Comparison of ENCODE assay signal across 31 mouse cellular contexts in genomic region chr6:99784285-99784684, GRCm38 (mm10). TPM values are rescaled to one million over a fixed set of nuclear protein-coding genes. Genes with fewer than 3 reads are reported as not detected.
DNase-seq lines count a peak whose midpoint lies in the region; ATAC-seq and TF ChIP-seq lines count a peak whose summit lies in the region.
"Had no signal": no experiment of that assay in that cellular context is flagged by ENCODE, and none has a peak within 500 bp of the region (broad histone marks: within the 10 kb centered on the region; RNA-seq: fewer than 3 reads in every experiment).

No protein-coding gene starts in this region.

- peaks cover 3% of the 10 kb centered on the region; the same call in 1 of the 2 replicates for H3K4me1 ChIP-seq in neural tube, embryonic 15.5 days
- H3K4me1 ChIP-seq in forebrain, embryonic 12.5 days = peaks cover 8% of the 10 kb centered on the region; the same call in 1 of the 2 replicates
- H3K4me1 ChIP-seq in stomach, postnatal 0 days (replicated peaks; ENCODE audit: control insufficient read depth, insufficient read depth) = no peaks in the 10 kb centered on the region
- H3K4me1 ChIP-seq: embryonic facial prominence, embryonic 12.5 days; kidney, embryonic 15.5 days; liver, embryonic 13.5 days; midbrain, embryonic 12.5 days; neural tube, embryonic 12.5 days had no signal

- H3K4me2 ChIP-seq in neural tube, embryonic 15.5 days = no peak overlapping the region
- H3K4me2 ChIP-seq in forebrain, embryonic 12.5 days = no peak overlapping the region
- no peak overlapping the region for H3K4me2 ChIP-seq in stomach, postnatal 0 days (replicated peaks; ENCODE audit: low read depth)
- H3K4me2 ChIP-seq: embryonic facial prominence, embryonic 12.5 days; kidney, embryonic 15.5 days; limb, embryonic 13.5 days; liver, embryonic 13.5 days; midbrain, embryonic 12.5 days; neural tube, embryonic 12.5 days had no signal

- 0 out of 2 replicates have a peak, but pooled peaks cover 9% of the 10 kb centered on the region for H3K27me3 ChIP-seq in neural tube, embryonic 15.5 days (replicated peaks)
- H3K27me3 ChIP-seq in forebrain, embryonic 12.5 days = no peaks in the 10 kb centered on the region
- H3K27me3 ChIP-seq in stomach, postnatal 0 days (ENCODE audit: control insufficient read depth, insufficient read depth, low read length) = no peaks in the 10 kb centered on the region
- H3K27me3 ChIP-seq: kidney, embryonic 15.5 days; liver, embryonic 13.5 days had no signal

- DNase-seq in heart, adult 11 months = peak; percentile 55
- DNase-seq in heart, postnatal 4 days = no peak
- DNase-seq in neural tube, embryonic 10.5 days (ENCODE audit: extremely low spot score, low spot score) = no peak
- no peak for DNase-seq in stomach, postnatal 0 days (ENCODE audit: low spot score)
- DNase-seq in embryo, embryonic 10.5 days (ENCODE audit: low spot score) = no peak
- DNase-seq: adrenal gland, postnatal 14 days; cerebellum, adult 11-12 months; cerebellum, postnatal 10 days; kidney, postnatal 4 days; liver, embryonic 13.5 days; lung, adult 2 months; lung, postnatal 14 days; right cerebral cortex, postnatal 25 days; thymus, postnatal 25 days had no signal

- H3K9me3 ChIP-seq in neural tube, embryonic 15.5 days (replicated peaks) = no peaks in the 10 kb centered on the region
- H3K9me3 ChIP-seq in forebrain, embryonic 12.5 days = no peaks in the 10 kb centered on the region
- H3K9me3 ChIP-seq in stomach, postnatal 0 days (ENCODE audit: control insufficient read depth, low read length) = 0 out of 2 replicates have a peak, but pooled peaks cover 2% of the 10 kb centered on the region
- H3K9me3 ChIP-seq: embryonic facial prominence, embryonic 12.5 days; heart, embryonic 10.5 days; kidney, embryonic 15.5 days; limb, embryonic 13.5 days; liver, embryonic 13.5 days; midbrain, embryonic 12.5 days; neural tube, embryonic 12.5 days had no signal

- no peaks in the 10 kb centered on the region for H3K79me2 ChIP-seq in macrophage (ENCODE audit: inconsistent target)

- H3K4me3 ChIP-seq in neural tube, embryonic 15.5 days (replicated peaks) = no peak overlapping the region
- no peak overlapping the region for H3K4me3 ChIP-seq in forebrain, embryonic 12.5 days (replicated peaks)
- H3K4me3 ChIP-seq in macrophage (ENCODE audit: inconsistent target) = no peak overlapping the region
- H3K4me3 ChIP-seq in stomach, postnatal 0 days (ENCODE audit: low read depth, low read length) = no peak overlapping the region
- H3K4me3 ChIP-seq: embryonic facial prominence, embryonic 12.5 days; heart, embryonic 10.5 days; kidney, embryonic 15.5 days; limb, embryonic 13.5 days; liver, embryonic 13.5 days; midbrain, embryonic 12.5 days; neural tube, embryonic 12.5 days had no signal

- no peak overlapping the region for H3K27ac ChIP-seq in neural tube, embryonic 15.5 days (replicated peaks)
- H3K27ac ChIP-seq in forebrain, embryonic 12.5 days = 0 out of 2 replicates have a peak overlapping the region, but pooled peaks have one; percentile 1
- H3K27ac ChIP-seq in macrophage = peak overlapping the region; percentile 36
- H3K27ac ChIP-seq in stomach, postnatal 0 days (replicated peaks) = no peak overlapping the region
- H3K27ac ChIP-seq: embryonic facial prominence, embryonic 12.5 days; heart, embryonic 10.5 days; hindbrain, postnatal 0 days; kidney, embryonic 15.5 days; limb, embryonic 13.5 days; liver, embryonic 13.5 days; midbrain, embryonic 12.5 days; neural tube, embryonic 12.5 days had no signal

- TF ChIP-seq EP300 in stomach, postnatal 0 days (optimal IDR thresholded peaks at IDR 0.05) = no peak

- H3K9ac ChIP-seq in neural tube, embryonic 15.5 days (replicated peaks) = 0 out of 2 replicates have a peak overlapping the region, but pooled peaks have one; percentile 3
- no peak overlapping the region for H3K9ac ChIP-seq in forebrain, embryonic 12.5 days
- H3K9ac ChIP-seq in stomach, postnatal 0 days (ENCODE audit: low read length) = no peak overlapping the region
- H3K9ac ChIP-seq: embryonic facial prominence, embryonic 12.5 days; kidney, embryonic 15.5 days; limb, embryonic 13.5 days; liver, embryonic 13.5 days; midbrain, embryonic 12.5 days; neural tube, embryonic 12.5 days had no signal

- H3K36me3 ChIP-seq in neural tube, embryonic 15.5 days = no peaks in the 10 kb centered on the region
- no peaks in the 10 kb centered on the region for H3K36me3 ChIP-seq in forebrain, embryonic 12.5 days (replicated peaks)
- no peaks in the 10 kb centered on the region for H3K36me3 ChIP-seq in macrophage (ENCODE audit: inconsistent target)
- no peaks in the 10 kb centered on the region for H3K36me3 ChIP-seq in stomach, postnatal 0 days (ENCODE audit: control insufficient read depth, insufficient read depth, low read length)
- H3K36me3 ChIP-seq: embryonic facial prominence, embryonic 12.5 days; heart, embryonic 10.5 days; kidney, embryonic 15.5 days; limb, embryonic 13.5 days; liver, embryonic 13.5 days; midbrain, embryonic 12.5 days; neural tube, embryonic 12.5 days had no signal

- WGBS in neural tube, embryonic 15.5 days = 52% methylated on average over 8 of the region's 8 CpGs
- 22% methylated on average over 8 of the region's 8 CpGs for WGBS in forebrain, embryonic 12.5 days
- WGBS in macrophage (ENCODE audit: missing documents) = 74% methylated on average over 8 of the region's 8 CpGs
- WGBS in stomach, postnatal 0 days = 69% methylated on average over 8 of the region's 8 CpGs

- TF ChIP-seq CTCF in stomach, postnatal 0 days (IDR thresholded peaks at IDR 0.05; ENCODE audit: low read depth) = no peak

- no peak for ATAC-seq in neural tube, embryonic 15.5 days (ENCODE audit: low FRiP score)
- no peak for ATAC-seq in forebrain, embryonic 12.5 days (ENCODE audit: low FRiP score)
- ATAC-seq in stomach, postnatal 0 days (ENCODE audit: low FRiP score, low TSS enrichment) = no peak
- ATAC-seq: CD4-positive, CD25-positive, alpha-beta regulatory T cell, adult 4 months; hindbrain, postnatal 0 days; intestine, postnatal 0 days had no signal

RNA-seq across cellular contexts. Expression of gene Prok2, which starts 58.1 kb away (rescaled TPM):
- total RNA-seq in heart, postnatal 4 days (2021) = not detected
- 0.17 and 0.31 TPM in 2 replicates for polyA plus RNA-seq in neural tube, embryonic 15.5 days (2015; fragmentation: Nextera tagmentation; extraction: Ambion mirVana)
- polyA plus RNA-seq in forebrain, embryonic 12.5 days (2016; fragmentation: Nextera tagmentation; extraction: Ambion mirVana) = 1.1 and 2.1 TPM in 2 replicates
- total RNA-seq in macrophage (2018; cell fraction: chromatin; rRNA removed) = not detected
- total RNA-seq in macrophage (2018; cell fraction: cytosol; rRNA removed) = not detected
- not detected for total RNA-seq in macrophage (2018; cell fraction: nucleus; rRNA removed)
- polyA plus RNA-seq in macrophage (2018) = not detected in 3 replicates
- 0.15 TPM in 1 of 2 replicates, not detected in the other for polyA plus RNA-seq in stomach, postnatal 0 days (2015; fragmentation: Nextera tagmentation; extraction: Ambion mirVana)
- total RNA-seq: adrenal gland, postnatal 14 days; gastrocnemius, adult 8-10 months; hematopoietic stem cell, adult 5-6 weeks; hindbrain, postnatal 0 days had no signal
- polyA plus RNA-seq: CD4-positive, CD25-positive, alpha-beta regulatory T cell, adult 4 months; gonadal fat pad, adult 2 months; heart, embryonic 16.5 days; intestine, postnatal 0 days; kidney, embryonic 15.5 days; liver, embryonic 13.5 days; lung, adult 2 months; midbrain, embryonic 12.5 days; neural tube, embryonic 12.5 days; spleen, adult 2 months had no signal

Comparison
In these comparisons a context has a peak if more than half of its experiments do, and no peak if none do; other contexts are left out.
1. H3K27ac ChIP-seq: peak in forebrain, embryonic 12.5 days (single experiment) and macrophage (single experiment); none in neural tube, embryonic 15.5 days (single experiment) and stomach, postnatal 0 days (single experiment).